Mouse (Mus musculus) embryo, embryonic 9.5 days (tissue): Measurements from ENCODE around the gene Slc35d2.
"Not testable (repeated sequence)": the region's sequence is repeated elsewhere in the genome, so short reads cannot be mapped to it uniquely, and the experiment has no call there.

Experiments used
- DNase-seq: peaks from one replicate; pipeline ENCODE4 v3.0.0-alpha.2; 2017; ENCODE audit errors: extremely low spot score

Slc35d2 gene

GRCm38 (mm10) chr13:64052281-64052680 lies 76.9 kb downstream of the Slc35d2 start:
- DNase-seq, result not testable (repeated sequence)

GRCm38 (mm10) chr13:64050895-64051294 lies 78.3 kb downstream of the Slc35d2 start:
- DNase-seq, result no peak

GRCm38 (mm10) chr13:64049535-64049934 lies 79.6 kb downstream of the Slc35d2 start:
- no peak for DNase-seq

- DNase-seq, result no peak
These were observed 80.7 kb downstream of the Slc35d2 start for GRCm38 (mm10) chr13:64048467-64048866.
